Mouse (Mus musculus) small intestine, adult 2 months (tissue): Measurements from ENCODE around the gene Atp13a3.

ENCODE experiments used
- CTCF ChIP-seq: fragments of 200-500 bp; IDR thresholded peaks from 2 replicates; pipeline ENCODE4 v1.5.1; 2012; ENCODE audit warnings: low read depth, mild to moderate bottlenecking, control low read depth, inconsistent platforms, low read length, moderate library complexity, mixed read lengths; ENCODE audit not compliant: insufficient replicate concordance, insufficient read length; ENCODE audit errors: extremely low read depth
- POLR2A ChIP-seq: fragments of 200-500 bp; IDR thresholded peaks from 2 replicates; pipeline ENCODE4 v1.6.1; 2012; ENCODE audit warnings: low read depth, mild to moderate bottlenecking, control low read depth, inconsistent platforms, low read length, moderate library complexity

DNA sequence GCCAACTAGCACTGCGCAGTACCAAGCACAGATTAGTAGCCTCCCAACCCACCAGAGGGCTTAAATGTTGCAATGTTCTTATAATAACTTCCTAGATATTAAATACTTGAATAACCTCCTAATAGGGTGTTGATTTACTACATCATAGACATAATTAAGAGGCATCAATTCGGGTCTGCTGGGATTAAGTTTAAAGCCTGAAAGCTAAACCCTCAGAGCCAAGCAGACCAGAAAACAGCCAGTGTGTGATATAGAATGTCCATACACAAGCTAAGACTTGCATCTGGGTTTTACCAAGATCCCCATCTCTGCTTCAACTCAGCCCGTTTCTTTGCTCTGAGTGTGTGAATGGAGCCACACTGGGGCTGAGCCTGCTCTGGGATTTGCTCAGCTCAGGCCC, 2.2 kb downstream of the Atp13a3 start:
- no peak for TF ChIP-seq CTCF
- no peak for TF ChIP-seq POLR2A
